ENCODE assay signal across 22 mouse cellular contexts in genomic region chr11:26088993-26089392, GRCm38 (mm10).
DNase-seq lines count a peak whose midpoint lies in the region; ATAC-seq and TF ChIP-seq lines count a peak whose summit lies in the region.
"Had no signal": no experiment of that assay in that cellular context is flagged by ENCODE, and none has a peak within 500 bp of the region (broad histone marks: within the 10 kb centered on the region; RNA-seq: fewer than 3 reads in every experiment).

No protein-coding gene starts in this region.

- no peaks in the 10 kb centered on the region for H3K9me3 ChIP-seq in hindbrain, embryonic 13.5 days
- no peaks in the 10 kb centered on the region for H3K9me3 ChIP-seq in hindbrain, embryonic 11.5 days (ENCODE audit: control insufficient read depth, low read length)
- H3K9me3 ChIP-seq in forebrain, embryonic 10.5 days, result no peaks in the 10 kb centered on the region
- no peaks in the 10 kb centered on the region for H3K9me3 ChIP-seq in forebrain, postnatal 0 days (ENCODE audit: low read length)
- no peaks in the 10 kb centered on the region for H3K9me3 ChIP-seq in intestine, embryonic 16.5 days (ENCODE audit: control insufficient read depth, low read length)
- no peaks in the 10 kb centered on the region for H3K9me3 ChIP-seq in limb, embryonic 10.5 days (replicated peaks)
- H3K9me3 ChIP-seq: heart, embryonic 15.5 days; limb, embryonic 15.5 days; liver, embryonic 15.5 days; neural tube, embryonic 12.5 days; stomach, embryonic 15.5 days had no signal

- ATAC-seq in hindbrain, embryonic 13.5 days (ENCODE audit: low FRiP score), result no peak
- no peak for ATAC-seq in hindbrain, embryonic 11.5 days (ENCODE audit: low FRiP score)
- peak; percentile 69 for ATAC-seq in forebrain, postnatal 0 days
- ATAC-seq in intestine, embryonic 16.5 days, result no peak

- 66% methylated on average over 5 of the region's 5 CpGs for WGBS in hindbrain, embryonic 13.5 days
- WGBS in hindbrain, embryonic 11.5 days, result 81% methylated on average over 5 of the region's 5 CpGs
- 31% methylated on average over 5 of the region's 5 CpGs for WGBS in forebrain, embryonic 10.5 days
- 20% methylated on average over 5 of the region's 5 CpGs for WGBS in forebrain, postnatal 0 days
- WGBS in intestine, embryonic 16.5 days, result 78% methylated on average over 5 of the region's 5 CpGs
- 77% methylated on average over 5 of the region's 5 CpGs for WGBS in limb, embryonic 10.5 days

- H3K4me2 ChIP-seq in hindbrain, embryonic 13.5 days, result no peak overlapping the region
- H3K4me2 ChIP-seq in hindbrain, embryonic 11.5 days (replicated peaks; ENCODE audit: low read depth, low read length), result no peak overlapping the region
- no peak overlapping the region for H3K4me2 ChIP-seq in forebrain, postnatal 0 days (ENCODE audit: low read depth)
- no peak overlapping the region for H3K4me2 ChIP-seq in intestine, embryonic 16.5 days (ENCODE audit: low read depth, low read length)
- H3K4me2 ChIP-seq: heart, embryonic 15.5 days; limb, embryonic 15.5 days; liver, embryonic 15.5 days; neural tube, embryonic 12.5 days; stomach, embryonic 15.5 days had no signal

- H3K4me1 ChIP-seq in hindbrain, embryonic 13.5 days (replicated peaks), result peaks cover 4% of the 10 kb centered on the region
- no peaks in the 10 kb centered on the region for H3K4me1 ChIP-seq in hindbrain, embryonic 11.5 days (replicated peaks; ENCODE audit: control insufficient read depth, insufficient read depth, low read length)
- H3K4me1 ChIP-seq in forebrain, embryonic 10.5 days, result peaks cover 23% of the 10 kb centered on the region
- no peaks in the 10 kb centered on the region for H3K4me1 ChIP-seq in forebrain, postnatal 0 days (ENCODE audit: insufficient read depth)
- H3K4me1 ChIP-seq in intestine, embryonic 16.5 days (ENCODE audit: control insufficient read depth, insufficient read depth, low read length), result no peaks in the 10 kb centered on the region
- no peaks in the 10 kb centered on the region for H3K4me1 ChIP-seq in limb, embryonic 10.5 days
- H3K4me1 ChIP-seq: heart, embryonic 15.5 days; limb, embryonic 15.5 days; liver, embryonic 15.5 days; neural tube, embryonic 12.5 days; stomach, embryonic 15.5 days had no signal

- no peak for TF ChIP-seq CTCF in forebrain, postnatal 0 days (IDR thresholded peaks at IDR 0.05; ENCODE audit: low read depth)

- no peaks in the 10 kb centered on the region for H3K36me3 ChIP-seq in hindbrain, embryonic 13.5 days
- H3K36me3 ChIP-seq in hindbrain, embryonic 11.5 days (ENCODE audit: control insufficient read depth, insufficient read depth, low read length), result no peaks in the 10 kb centered on the region
- no peaks in the 10 kb centered on the region for H3K36me3 ChIP-seq in forebrain, embryonic 10.5 days (replicated peaks)
- no peaks in the 10 kb centered on the region for H3K36me3 ChIP-seq in forebrain, postnatal 0 days (ENCODE audit: insufficient read depth)
- H3K36me3 ChIP-seq in intestine, embryonic 16.5 days (ENCODE audit: control insufficient read depth, insufficient read depth, low read length), result no peaks in the 10 kb centered on the region
- no peaks in the 10 kb centered on the region for H3K36me3 ChIP-seq in limb, embryonic 10.5 days
- H3K36me3 ChIP-seq: heart, embryonic 15.5 days; limb, embryonic 15.5 days; liver, embryonic 15.5 days; neural tube, embryonic 12.5 days; stomach, embryonic 15.5 days had no signal

- H3K27me3 ChIP-seq in hindbrain, embryonic 13.5 days, result no peaks in the 10 kb centered on the region
- no peaks in the 10 kb centered on the region for H3K27me3 ChIP-seq in hindbrain, embryonic 11.5 days (ENCODE audit: control insufficient read depth, insufficient read depth, low read length)
- peaks cover 8% of the 10 kb centered on the region; the same call in 1 of the 2 replicates for H3K27me3 ChIP-seq in forebrain, embryonic 10.5 days (ENCODE audit: poor library complexity, severe bottlenecking)
- H3K27me3 ChIP-seq in forebrain, postnatal 0 days (ENCODE audit: insufficient read depth, low read length), result no peaks in the 10 kb centered on the region
- no peaks in the 10 kb centered on the region for H3K27me3 ChIP-seq in intestine, embryonic 16.5 days (replicated peaks; ENCODE audit: control insufficient read depth, insufficient read depth, low read length)
- no peaks in the 10 kb centered on the region for H3K27me3 ChIP-seq in limb, embryonic 10.5 days (ENCODE audit: low read depth, poor library complexity, severe bottlenecking)
- H3K27me3 ChIP-seq: heart, embryonic 15.5 days; limb, embryonic 15.5 days; liver, embryonic 15.5 days; neural tube, embryonic 12.5 days; stomach, embryonic 15.5 days had no signal

- H3K9ac ChIP-seq in hindbrain, embryonic 13.5 days, result no peak overlapping the region
- no peak overlapping the region for H3K9ac ChIP-seq in hindbrain, embryonic 11.5 days (ENCODE audit: low read depth, low read length)
- H3K9ac ChIP-seq in forebrain, postnatal 0 days, result no peak overlapping the region
- no peak overlapping the region for H3K9ac ChIP-seq in intestine, embryonic 16.5 days (ENCODE audit: low read depth, low read length)
- H3K9ac ChIP-seq: heart, embryonic 15.5 days; limb, embryonic 15.5 days; liver, embryonic 15.5 days; neural tube, embryonic 12.5 days; stomach, embryonic 15.5 days had no signal

- H3K27ac ChIP-seq in hindbrain, embryonic 13.5 days, result peak overlapping the region; percentile 48; the same call in 1 of the 2 replicates
- no peak overlapping the region for H3K27ac ChIP-seq in hindbrain, embryonic 11.5 days (ENCODE audit: low read depth, low read length)
- H3K27ac ChIP-seq in forebrain, embryonic 10.5 days, result no peak overlapping the region
- no peak overlapping the region for H3K27ac ChIP-seq in forebrain, postnatal 0 days (ENCODE audit: low read depth, low read length)
- H3K27ac ChIP-seq in intestine, embryonic 16.5 days (ENCODE audit: low read length), result no peak overlapping the region
- no peak overlapping the region for H3K27ac ChIP-seq in limb, embryonic 10.5 days
- H3K27ac ChIP-seq: heart, embryonic 15.5 days; limb, embryonic 15.5 days; liver, embryonic 15.5 days; macrophage; neural tube, embryonic 12.5 days; stomach, embryonic 15.5 days had no signal

- no peak overlapping the region for H3K4me3 ChIP-seq in hindbrain, embryonic 13.5 days
- H3K4me3 ChIP-seq in hindbrain, embryonic 11.5 days (ENCODE audit: low read depth, low read length), result no peak overlapping the region
- H3K4me3 ChIP-seq in forebrain, embryonic 10.5 days, result no peak overlapping the region
- no peak overlapping the region for H3K4me3 ChIP-seq in forebrain, postnatal 0 days (ENCODE audit: low read depth, low read length)
- no peak overlapping the region for H3K4me3 ChIP-seq in intestine, embryonic 16.5 days (ENCODE audit: low read length)
- H3K4me3 ChIP-seq in limb, embryonic 10.5 days, result no peak overlapping the region
- H3K4me3 ChIP-seq: heart, embryonic 15.5 days; limb, embryonic 15.5 days; liver, embryonic 15.5 days; neural tube, embryonic 12.5 days; stomach, embryonic 15.5 days had no signal

- no peak for DNase-seq in hindbrain, embryonic 11.5 days (ENCODE audit: low spot score)
- peak; percentile 87 for DNase-seq in Muller cell, postnatal 12 days (ENCODE audit: inconsistent ontology term)
- DNase-seq in forebrain, embryonic 10.5 days (ENCODE audit: extremely low spot score, low spot score), result peak; percentile 23
- DNase-seq in forebrain, postnatal 0 days, result peak; percentile 32
- no peak for DNase-seq in embryo, embryonic 10 days (ENCODE audit: low spot score)
- DNase-seq in limb, embryonic 10.5 days (ENCODE audit: low spot score), result no peak
- DNase-seq: adrenal gland, adult 8-10 months; cerebellum, adult 9-11 months; gastrocnemius, postnatal 25 days; heart, postnatal 4 days; kidney, adult 11 months; kidney, postnatal 10 days; right cerebral cortex, postnatal 25 days; thymus, adult 2 months had no signal

Comparison
In these comparisons a context has a peak if more than half of its experiments do, and no peak if none do; other contexts are left out.
1. DNase-seq: peak in Muller cell, postnatal 12 days (single experiment), forebrain, embryonic 10.5 days (single experiment) and forebrain, postnatal 0 days (single experiment); none in hindbrain, embryonic 11.5 days (single experiment), embryo, embryonic 10 days (single experiment) and limb, embryonic 10.5 days (single experiment).